Mouse (Mus musculus): ENCODE results near the gene Klf14. TPM values are rescaled to one million over a fixed set of nuclear protein-coding genes. Genes with fewer than 3 reads are reported as not detected.

Gene Klf14
- polyA plus RNA-seq, 1 experiment from 2014 or later, result 0.55 TPM

DNA sequence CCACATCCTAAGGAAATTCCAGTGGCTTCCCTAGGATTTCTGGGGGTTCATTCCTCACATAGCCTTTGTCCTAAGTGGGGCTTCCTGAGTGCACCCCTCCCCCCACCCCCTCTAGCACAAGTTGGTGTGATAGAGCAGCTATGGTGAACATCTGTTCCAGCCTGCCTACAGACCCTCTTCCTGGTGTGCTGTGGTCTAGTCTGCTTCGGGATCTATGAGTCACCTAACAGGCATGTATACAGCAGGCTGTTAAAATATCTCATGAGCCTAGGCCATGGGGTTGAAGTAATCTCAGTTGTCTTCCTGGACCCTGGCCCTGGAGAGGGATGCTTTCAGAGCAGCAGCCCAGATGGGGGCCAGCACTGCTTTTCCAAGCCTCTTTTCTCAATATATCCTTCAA is 19.7 kb upstream of the Klf14 start:
- no peak for TF ChIP-seq CTCF (IDR thresholded peaks at IDR 0.05; ENCODE audit: low read depth)
- Histone ChIP-seq H3K27ac (ENCODE audit: low read depth, low read length) (no peak overlapping the region), H3K36me3 (ENCODE audit: control insufficient read depth, insufficient read depth) (no peaks in the 10 kb centered on the region), H3K27me3 (replicated peaks; ENCODE audit: control insufficient read depth, insufficient read depth, low read length) (no peaks in the 10 kb centered on the region; the same call in 1 of the 2 replicates), H3K9me3 (ENCODE audit: control insufficient read depth) (no peaks in the 10 kb centered on the region), H3K4me1 (replicated peaks; ENCODE audit: control insufficient read depth, insufficient read depth, low read length) (no peaks in the 10 kb centered on the region), H3K4me2 (replicated peaks; ENCODE audit: low read depth) (no peak overlapping the region), H3K9ac (ENCODE audit: low read depth, low read length) (no peak overlapping the region), H3K4me3 (ENCODE audit: low read depth, low read length) (no peak overlapping the region)
- WGBS, result 50% methylated on average over 1 of the region's 1 CpGs
- no peak for ATAC-seq

DNA sequence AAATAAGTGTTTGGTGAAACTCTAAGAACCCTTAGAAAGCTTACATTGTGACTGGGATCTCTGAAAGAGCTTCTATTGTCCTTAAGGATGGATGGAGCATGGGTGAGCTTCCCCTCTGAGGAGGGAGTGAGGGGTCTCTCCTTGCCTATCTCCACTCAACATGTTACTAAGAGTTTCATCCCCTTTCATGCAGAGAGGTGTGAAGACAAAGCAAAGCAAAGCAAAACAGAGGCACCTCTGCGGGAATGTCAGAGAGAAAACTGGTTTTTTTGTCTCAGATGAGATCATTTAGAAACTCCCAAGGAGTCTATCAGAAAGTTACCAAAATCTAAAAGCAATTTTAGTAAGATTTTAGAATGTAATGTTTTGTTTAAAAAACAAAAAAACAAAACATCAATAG is 13.2 kb upstream of the Klf14 start:
- H3K27me3 ChIP-seq (replicated peaks; ENCODE audit: control insufficient read depth, insufficient read depth, low read length), result no peaks in the 10 kb centered on the region; the same call in 1 of the 2 replicates

DNA sequence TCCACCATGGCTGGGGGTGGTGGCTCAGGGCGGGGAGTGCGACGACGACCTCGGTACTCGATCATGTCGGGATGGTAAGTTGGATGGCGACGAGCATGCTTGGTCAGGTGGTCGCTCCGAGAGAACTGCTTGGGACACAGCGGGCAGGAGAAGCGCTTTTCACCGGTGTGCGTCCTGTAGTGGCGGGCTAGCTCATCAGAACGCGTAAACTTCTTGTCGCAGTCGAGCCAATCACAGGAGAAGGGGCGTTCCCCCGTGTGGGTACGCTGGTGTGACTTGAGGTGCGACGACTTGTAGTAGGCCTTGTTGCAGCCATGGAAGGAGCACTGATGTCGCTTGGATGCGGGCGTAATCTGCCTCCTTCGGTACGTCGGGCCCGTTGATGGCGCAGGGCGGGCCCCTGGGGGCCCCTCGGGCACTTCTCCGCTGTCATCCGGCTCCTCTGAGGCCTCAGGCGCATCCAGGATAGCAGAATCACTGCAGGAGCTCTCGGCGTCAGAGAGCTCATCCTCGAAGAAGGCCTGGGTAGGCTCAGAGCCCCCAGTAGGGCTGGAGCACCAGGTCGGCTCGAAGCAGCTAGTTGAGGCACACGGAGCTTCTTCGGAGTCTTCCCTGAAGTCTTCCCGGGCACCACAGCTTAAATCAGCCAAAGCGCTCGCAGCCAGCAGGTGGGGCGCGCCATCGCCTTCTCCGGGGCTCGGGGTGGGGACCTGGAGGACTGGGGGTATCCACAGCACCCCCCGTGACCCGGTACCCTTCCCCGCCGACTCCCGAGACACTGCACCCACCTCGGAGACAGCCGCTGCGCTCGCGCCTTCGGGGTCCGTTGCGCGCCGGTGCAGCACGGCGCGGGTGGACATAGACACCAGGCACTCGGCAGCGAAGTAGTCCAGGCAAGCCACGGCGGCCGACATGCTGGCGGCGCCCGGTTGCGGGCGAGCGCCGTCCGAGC is 818 bp downstream of the Klf14 start:
- Histone ChIP-seq H3K9me3 (ENCODE audit: control insufficient read depth) (peaks cover 14% of the 10 kb centered on the region), H3K9ac (ENCODE audit: low read depth, low read length) (no peak overlapping the region), H3K36me3 (ENCODE audit: control insufficient read depth, insufficient read depth) (no peaks in the 10 kb centered on the region), H3K27ac (ENCODE audit: low read depth, low read length) (no peak overlapping the region), H3K4me1 (replicated peaks; ENCODE audit: control insufficient read depth, insufficient read depth, low read length) (no peaks in the 10 kb centered on the region), H3K4me3 (ENCODE audit: low read depth, low read length) (peak overlapping the region; percentile 52), H3K27me3 (replicated peaks; ENCODE audit: control insufficient read depth, insufficient read depth, low read length) (peaks cover 59% of the 10 kb centered on the region), H3K4me2 (replicated peaks; ENCODE audit: low read depth) (peak overlapping the region; percentile 93)
- WGBS, result 5% methylated on average over 84 of the region's 84 CpGs
- ATAC-seq, result no peak
- no peak for TF ChIP-seq CTCF (IDR thresholded peaks at IDR 0.05; ENCODE audit: low read depth)

More for the DNA sequence above, 13.2 kb upstream of the Klf14 start:
- no peak overlapping the region for H3K4me2 ChIP-seq (replicated peaks; ENCODE audit: low read depth)
- no peak overlapping the region for H3K9ac ChIP-seq (ENCODE audit: low read depth, low read length)
- no peaks in the 10 kb centered on the region for H3K4me1 ChIP-seq (replicated peaks; ENCODE audit: control insufficient read depth, insufficient read depth, low read length)
- no peaks in the 10 kb centered on the region for H3K36me3 ChIP-seq (ENCODE audit: control insufficient read depth, insufficient read depth)
- H3K27ac ChIP-seq (ENCODE audit: low read depth, low read length), result no peak overlapping the region
- ATAC-seq, result no peak
- no peak for TF ChIP-seq CTCF (IDR thresholded peaks at IDR 0.05; ENCODE audit: low read depth)
- 95% methylated on average over 1 of the region's 1 CpGs for WGBS
- H3K4me3 ChIP-seq (ENCODE audit: low read depth, low read length), result no peak overlapping the region
- no peaks in the 10 kb centered on the region for H3K9me3 ChIP-seq (ENCODE audit: control insufficient read depth)

GRCm38 (mm10) chr6:30939264-30939663 is 19.6 kb downstream of the Klf14 start:
- no peak overlapping the region for H3K4me2 ChIP-seq (replicated peaks; ENCODE audit: low read depth)
- ATAC-seq, result no peak
- no peaks in the 10 kb centered on the region for H3K27me3 ChIP-seq (replicated peaks; ENCODE audit: control insufficient read depth, insufficient read depth, low read length)
- H3K4me1 ChIP-seq (replicated peaks; ENCODE audit: control insufficient read depth, insufficient read depth, low read length), result no peaks in the 10 kb centered on the region
- no peak for TF ChIP-seq CTCF (IDR thresholded peaks at IDR 0.05; ENCODE audit: low read depth)
- H3K9ac ChIP-seq (ENCODE audit: low read depth, low read length), result no peak overlapping the region
- H3K9me3 ChIP-seq (ENCODE audit: control insufficient read depth), result no peaks in the 10 kb centered on the region
- H3K27ac ChIP-seq (ENCODE audit: low read depth, low read length), result no peak overlapping the region
- H3K36me3 ChIP-seq (ENCODE audit: control insufficient read depth, insufficient read depth), result no peaks in the 10 kb centered on the region
- WGBS, result 49% methylated on average over 5 of the region's 5 CpGs
- H3K4me3 ChIP-seq (ENCODE audit: low read depth, low read length), result no peak overlapping the region

GRCm38 (mm10) chr6:30922821-30923220 is 36.1 kb downstream of the Klf14 start:
- whole genome bisulfite sequencing, result 38% methylated on average over 2 of the region's 2 CpGs
- no peaks in the 10 kb centered on the region for H3K4me1 ChIP-seq (replicated peaks; ENCODE audit: control insufficient read depth, insufficient read depth, low read length)
- no peaks in the 10 kb centered on the region; the same call in 1 of the 2 replicates for H3K27me3 ChIP-seq (replicated peaks; ENCODE audit: control insufficient read depth, insufficient read depth, low read length)
- H3K4me3 ChIP-seq (ENCODE audit: low read depth, low read length), result no peak overlapping the region
- H3K27ac ChIP-seq (ENCODE audit: low read depth, low read length), result no peak overlapping the region
- no peaks in the 10 kb centered on the region for H3K9me3 ChIP-seq (ENCODE audit: control insufficient read depth)
- peak; percentile 59 for TF ChIP-seq CTCF (IDR thresholded peaks at IDR 0.05; ENCODE audit: low read depth)
- H3K4me2 ChIP-seq (replicated peaks; ENCODE audit: low read depth), result no peak overlapping the region
- no peaks in the 10 kb centered on the region for H3K36me3 ChIP-seq (ENCODE audit: control insufficient read depth, insufficient read depth)
- no peak for ATAC-seq
- H3K9ac ChIP-seq (ENCODE audit: low read depth, low read length), result no peak overlapping the region

DNA sequence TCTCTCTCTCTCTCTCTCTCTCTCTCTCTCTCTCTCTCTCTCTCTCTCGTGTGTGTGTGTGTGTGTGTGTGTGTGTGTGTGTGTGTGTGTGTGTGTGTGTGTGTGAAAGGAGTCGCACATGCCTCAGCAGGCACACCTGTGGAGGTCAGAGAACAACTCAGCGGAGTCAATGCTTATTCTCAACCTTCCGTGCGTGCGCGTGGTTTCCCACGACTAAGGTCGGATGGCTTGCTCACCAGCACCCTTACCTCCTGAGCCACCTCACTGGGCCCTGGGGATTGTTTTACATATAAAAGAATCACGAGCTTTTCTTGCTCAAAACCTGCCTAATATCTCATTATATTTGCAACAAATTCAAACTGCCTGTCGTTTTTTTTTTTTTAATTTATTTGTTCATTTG is 37.1 kb downstream of the Klf14 start:
- WGBS, result 70% methylated on average over 10 of the region's 11 CpGs

More for the DNA sequence above, 37.1 kb downstream of the Klf14 start:
- H3K4me3 ChIP-seq (ENCODE audit: low read depth, low read length), result no peak overlapping the region
- no peak overlapping the region for H3K4me2 ChIP-seq (replicated peaks; ENCODE audit: low read depth)
- H3K27me3 ChIP-seq (replicated peaks; ENCODE audit: control insufficient read depth, insufficient read depth, low read length), result no peaks in the 10 kb centered on the region; the same call in 1 of the 2 replicates
- no peak for TF ChIP-seq CTCF (IDR thresholded peaks at IDR 0.05; ENCODE audit: low read depth)
- no peaks in the 10 kb centered on the region for H3K9me3 ChIP-seq (ENCODE audit: control insufficient read depth)
- no peak overlapping the region for H3K9ac ChIP-seq (ENCODE audit: low read depth, low read length)
- H3K27ac ChIP-seq (ENCODE audit: low read depth, low read length), result no peak overlapping the region
- no peaks in the 10 kb centered on the region for H3K36me3 ChIP-seq (ENCODE audit: control insufficient read depth, insufficient read depth)
- H3K4me1 ChIP-seq (replicated peaks; ENCODE audit: control insufficient read depth, insufficient read depth, low read length), result no peaks in the 10 kb centered on the region
- ATAC-seq, result no peak

Data from intestine, postnatal 0 days (tissue).